In the genomic region with DNA sequence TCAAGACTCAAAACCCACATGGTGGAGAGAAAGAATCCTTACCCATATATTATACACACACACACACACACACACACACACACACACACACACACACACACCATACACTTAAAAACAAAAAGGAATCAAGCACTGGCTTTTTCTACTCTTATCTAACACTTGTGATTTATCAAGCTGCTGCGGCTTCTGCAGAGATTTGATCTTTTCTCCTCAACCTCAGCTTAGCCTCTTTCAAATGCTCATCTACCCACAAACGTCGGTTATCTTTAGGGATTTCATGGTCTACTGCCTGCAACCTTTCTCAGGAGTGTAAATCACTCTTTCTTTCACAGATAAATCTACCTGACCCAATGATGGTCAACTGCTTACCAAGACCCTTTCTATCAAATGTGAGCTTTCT, we compare ENCODE assay signal across 40 mouse cellular contexts. TPM values are rescaled to one million over a fixed set of nuclear protein-coding genes. Genes with fewer than 3 reads are reported as not detected.
"Had no signal": no experiment of that assay in that cellular context is flagged by ENCODE, and none has a peak within 500 bp of the region (broad histone marks: within the 10 kb centered on the region; RNA-seq: fewer than 3 reads in every experiment).

No protein-coding gene starts in this region.

- H3K9me3 ChIP-seq: limb, embryonic 10.5 days; limb, embryonic 12.5 days; limb, embryonic 15.5 days; liver, embryonic 12.5 days; liver, embryonic 13.5 days; liver, embryonic 15.5 days; lung, embryonic 15.5 days; midbrain, embryonic 10.5 days; midbrain, embryonic 12.5 days; midbrain, embryonic 13.5 days; midbrain, embryonic 15.5 days; neural tube, embryonic 12.5 days had no signal

- DNase-seq: left cerebral cortex, postnatal 4 days; liver; liver, embryonic 13.5 days; liver, postnatal 0 days; lung, adult 18-20 months; lung, adult 2 months; lung, embryonic 14.5 days; lung, postnatal 10 days; lung, postnatal 14 days; lung, postnatal 36 days; lung, postnatal 4 days; midbrain, embryonic 14.5 days had no signal

- ATAC-seq: liver, embryonic 12.5 days; liver, postnatal 0 days; midbrain, embryonic 13.5 days; midbrain, embryonic 15.5 days; midbrain, embryonic 16.5 days had no signal

- H3K9ac ChIP-seq: limb, embryonic 12.5 days; limb, embryonic 13.5 days; limb, embryonic 15.5 days; liver, embryonic 12.5 days; liver, embryonic 13.5 days; liver, embryonic 14.5 days; liver, embryonic 15.5 days; liver, postnatal 0 days; lung, embryonic 14.5 days; lung, embryonic 15.5 days; midbrain, embryonic 12.5 days; midbrain, embryonic 13.5 days; midbrain, embryonic 15.5 days; neural tube, embryonic 12.5 days had no signal

- H3K4me2 ChIP-seq: limb, embryonic 12.5 days; limb, embryonic 13.5 days; limb, embryonic 15.5 days; liver, embryonic 11.5 days; liver, embryonic 12.5 days; liver, embryonic 13.5 days; liver, embryonic 15.5 days; lung, embryonic 14.5 days; lung, embryonic 15.5 days; midbrain, embryonic 11.5 days; midbrain, embryonic 12.5 days; midbrain, embryonic 13.5 days; midbrain, embryonic 15.5 days; neural tube, embryonic 12.5 days had no signal

- H3K4me1 ChIP-seq: limb, embryonic 10.5 days; limb, embryonic 12.5 days; limb, embryonic 13.5 days; limb, embryonic 15.5 days; liver, embryonic 15.5 days; midbrain, embryonic 10.5 days; midbrain, embryonic 12.5 days; midbrain, embryonic 13.5 days; midbrain, embryonic 15.5 days; neural tube, embryonic 12.5 days had no signal

- H3K27me3 ChIP-seq: limb, embryonic 12.5 days; limb, embryonic 13.5 days; limb, embryonic 15.5 days; liver, embryonic 12.5 days; liver, embryonic 13.5 days; liver, embryonic 15.5 days; lung, embryonic 15.5 days; megakaryocyte, embryonic 14.5 days; midbrain, embryonic 12.5 days; midbrain, embryonic 13.5 days; midbrain, embryonic 15.5 days; neural tube, embryonic 12.5 days had no signal

- H3K27ac ChIP-seq: limb, embryonic 10.5 days; limb, embryonic 12.5 days; limb, embryonic 13.5 days; limb, embryonic 15.5 days; liver, embryonic 12.5 days; liver, embryonic 13.5 days; liver, embryonic 14.5 days; liver, embryonic 15.5 days; macrophage; midbrain, embryonic 10.5 days; midbrain, embryonic 12.5 days; midbrain, embryonic 13.5 days; midbrain, embryonic 15.5 days; neural tube, embryonic 12.5 days had no signal

- H3K4me3 ChIP-seq: limb, embryonic 10.5 days; limb, embryonic 12.5 days; limb, embryonic 13.5 days; limb, embryonic 15.5 days; liver, embryonic 12.5 days; liver, embryonic 13.5 days; liver, embryonic 15.5 days; lung, embryonic 15.5 days; megakaryocyte, embryonic 14.5 days; midbrain, embryonic 10.5 days; midbrain, embryonic 12.5 days; midbrain, embryonic 13.5 days; midbrain, embryonic 15.5 days; myocyte; neural tube, embryonic 12.5 days had no signal

RNA-seq across cellular contexts. Expression of a gene that starts 40.0 kb away (rescaled TPM):
- total RNA-seq: liver, adult 2 months; megakaryocyte progenitor cell, adult 5-6 weeks; megakaryocyte, adult 5-6 weeks; megakaryocyte-erythroid progenitor cell, adult 5-6 weeks; monocyte, adult 5-6 weeks had no signal
- polyA plus RNA-seq: limb, embryonic 10.5 days; limb, embryonic 11.5 days; limb, embryonic 12.5 days; limb, embryonic 13.5 days; limb, embryonic 14.5 days; limb, embryonic 15.5 days; liver, adult 2 months; liver, embryonic 11.5 days; liver, embryonic 12.5 days; liver, embryonic 13.5 days; liver, embryonic 14.5 days; liver, embryonic 15.5 days; liver, embryonic 16.5 days; liver, postnatal 0 days; lung, embryonic 14.5 days; macrophage; midbrain, embryonic 10.5 days; midbrain, embryonic 11.5 days; midbrain, embryonic 12.5 days; midbrain, embryonic 13.5 days; midbrain, embryonic 14.5 days; midbrain, embryonic 15.5 days; myocyte; neural tube, embryonic 11.5 days; neural tube, embryonic 12.5 days had no signal

RNA-seq across cellular contexts. Expression of a gene that starts 50.8 kb away (rescaled TPM):
- total RNA-seq: liver, adult 2 months; megakaryocyte-erythroid progenitor cell, adult 5-6 weeks; monocyte, adult 5-6 weeks had no signal
- polyA plus RNA-seq: limb, embryonic 10.5 days; limb, embryonic 12.5 days; liver, adult 2 months; liver, embryonic 11.5 days; liver, embryonic 15.5 days; liver, postnatal 0 days; lung, embryonic 15.5 days; macrophage; midbrain, embryonic 10.5 days; neural tube, embryonic 11.5 days had no signal
